8 mouse cellular contexts compared by ENCODE assay signal in genomic region chr6:114968361-114969212, GRCm38 (mm10). TPM values are rescaled to one million over a fixed set of nuclear protein-coding genes. Genes with fewer than 3 reads are reported as not detected.
DNase-seq lines count a peak whose midpoint lies in the region; ATAC-seq and TF ChIP-seq lines count a peak whose summit lies in the region.

No protein-coding gene starts in this region.

- H3K4me3 ChIP-seq in E14TG2a.4 (replicated peaks; ENCODE audit: low read length), result peak overlapping the region; percentile 85
- peak overlapping the region; percentile 66 for H3K4me3 ChIP-seq in forebrain, embryonic 14.5 days (ENCODE audit: low read depth, low read length)
- peak overlapping the region; percentile 49 to 62 for H3K4me3 ChIP-seq in liver, embryonic 14.5 days (ENCODE audit: insufficient read depth in 1 of 2, low read depth in 2 of 2, low read length in 2 of 2)
- peak overlapping the region; percentile 73 for H3K4me3 ChIP-seq in neural tube, embryonic 15.5 days (replicated peaks)
- peak overlapping the region; percentile 42 for H3K4me3 ChIP-seq in thymus, adult 2 months (ENCODE audit: control insufficient read depth, insufficient read depth, low read length)

- ATAC-seq in forebrain, embryonic 14.5 days, result peak; percentile 67
- ATAC-seq in liver, embryonic 14.5 days (ENCODE audit: insufficient read depth), result peak; percentile 48
- ATAC-seq in neural tube, embryonic 15.5 days (ENCODE audit: low FRiP score), result peak; percentile 84

- no peaks in the 10 kb centered on the region for H3K36me3 ChIP-seq in E14TG2a.4 (ENCODE audit: insufficient read depth, low read length)
- H3K36me3 ChIP-seq in forebrain, embryonic 14.5 days (ENCODE audit: control insufficient read depth, insufficient read depth, low read length), result no peaks in the 10 kb centered on the region
- H3K36me3 ChIP-seq in liver, embryonic 14.5 days (replicated peaks; ENCODE audit: control insufficient read depth, insufficient read depth, low read depth), result no peaks in the 10 kb centered on the region
- no peaks in the 10 kb centered on the region for H3K36me3 ChIP-seq in neural tube, embryonic 15.5 days
- no peaks in the 10 kb centered on the region for H3K36me3 ChIP-seq in thymus, adult 2 months (ENCODE audit: control insufficient read depth, insufficient read depth, low read length)

- H3K4me1 ChIP-seq in E14TG2a.4 (replicated peaks; ENCODE audit: low read depth, low read length), result peaks cover 25% of the 10 kb centered on the region
- H3K4me1 ChIP-seq in forebrain, embryonic 14.5 days (ENCODE audit: control insufficient read depth, insufficient read depth, low read length), result no peaks in the 10 kb centered on the region
- H3K4me1 ChIP-seq in liver, embryonic 14.5 days (replicated peaks; ENCODE audit: control insufficient read depth in 2 of 2, insufficient read depth in 2 of 2, low read length in 1 of 2), result no peaks in the 10 kb centered on the region
- peaks cover 46% of the 10 kb centered on the region for H3K4me1 ChIP-seq in neural tube, embryonic 15.5 days
- peaks cover 17% of the 10 kb centered on the region for H3K4me1 ChIP-seq in thymus, adult 2 months (replicated peaks; ENCODE audit: control insufficient read depth, insufficient read depth, low read length)

- peak; percentile 73 for DNase-seq in brain, embryonic 18.5 days (ENCODE audit: low read depth, low spot score)
- DNase-seq in forebrain, embryonic 14.5 days (ENCODE audit: low spot score), result peak; percentile 78
- DNase-seq in heart, postnatal 10 days, result peak; percentile 81
- peak; percentile 92 to 96 for DNase-seq in kidney, postnatal 4 days
- peak in 1 of 3 experiments; percentile 9 for DNase-seq in liver, embryonic 14.5 days (ENCODE audit: low read depth in 3 of 3, low spot score in 3 of 3)
- peak; percentile 33 for DNase-seq in thymus, adult 2 months

- 0 out of 2 replicates have a peak, but pooled peaks have one; percentile 16 for TF ChIP-seq POLR2A in thymus, adult 2 months (IDR thresholded peaks at IDR 0.05; ENCODE audit: control insufficient read depth, extremely low read depth, insufficient read depth, low read length, poor library complexity)

- intact Hi-C loops in heart, postnatal 10 days (cut with DNase I), result no loop called here

- no peak for TF ChIP-seq EP300 in liver, embryonic 14.5 days (IDR thresholded peaks at IDR 0.05; ENCODE audit: low read depth)

- peak overlapping the region; percentile 100 for H3K4me2 ChIP-seq in forebrain, embryonic 14.5 days (ENCODE audit: low read length)
- peak overlapping the region; percentile 84 for H3K4me2 ChIP-seq in liver, embryonic 14.5 days (ENCODE audit: low read depth)
- H3K4me2 ChIP-seq in neural tube, embryonic 15.5 days, result peak overlapping the region; percentile 99

- no peak overlapping the region for H3K27ac ChIP-seq in forebrain, embryonic 14.5 days (ENCODE audit: low read depth, low read length)
- no peak overlapping the region for H3K27ac ChIP-seq in liver, embryonic 14.5 days
- H3K27ac ChIP-seq in neural tube, embryonic 15.5 days (replicated peaks), result peak overlapping the region; percentile 80
- no peak overlapping the region for H3K27ac ChIP-seq in thymus, adult 2 months (ENCODE audit: control insufficient read depth, insufficient read depth, low read length)

- no peaks in the 10 kb centered on the region for H3K9me3 ChIP-seq in E14TG2a.4 (ENCODE audit: low read length)
- no peaks in the 10 kb centered on the region for H3K9me3 ChIP-seq in forebrain, embryonic 14.5 days (replicated peaks; ENCODE audit: control insufficient read depth, low read length)
- no peaks in the 10 kb centered on the region for H3K9me3 ChIP-seq in liver, embryonic 14.5 days (ENCODE audit: control insufficient read depth, low read length)
- no peaks in the 10 kb centered on the region for H3K9me3 ChIP-seq in neural tube, embryonic 15.5 days (replicated peaks)

- TF ChIP-seq CTCF in E14TG2a.4 (conservative IDR thresholded peaks at IDR 0.05; ENCODE audit: low read length), result no peak
- TF ChIP-seq CTCF in liver, embryonic 14.5 days (IDR thresholded peaks at IDR 0.05; ENCODE audit: low read depth), result no peak
- no peak for TF ChIP-seq CTCF in thymus, adult 2 months (IDR thresholded peaks at IDR 0.05; ENCODE audit: borderline replicate concordance, control insufficient read depth, extremely low read depth, insufficient read depth, low read length, poor library complexity)

- H3K9ac ChIP-seq in forebrain, embryonic 14.5 days (ENCODE audit: low read length), result peak overlapping the region; percentile 72
- no peak overlapping the region for H3K9ac ChIP-seq in liver, embryonic 14.5 days (replicated peaks)
- peak overlapping the region; percentile 74 for H3K9ac ChIP-seq in neural tube, embryonic 15.5 days (replicated peaks)

- under 1% methylated on average over 74 of the region's 82 CpGs for WGBS in forebrain, embryonic 14.5 days
- under 1% methylated on average over 81 of the region's 82 CpGs for WGBS in liver, embryonic 14.5 days (ENCODE audit: insufficient replicate concordance)
- under 1% methylated on average over 78 of the region's 82 CpGs for WGBS in neural tube, embryonic 15.5 days
- WGBS in thymus, adult 2 months, result 1% methylated on average over 82 of the region's 82 CpGs

- H3K27me3 ChIP-seq in E14TG2a.4 (ENCODE audit: insufficient read depth, low read length), result peaks cover 49% of the 10 kb centered on the region
- H3K27me3 ChIP-seq in forebrain, embryonic 14.5 days (replicated peaks; ENCODE audit: control insufficient read depth, insufficient read depth, low read length), result peaks cover 17% of the 10 kb centered on the region
- peaks cover 39% of the 10 kb centered on the region for H3K27me3 ChIP-seq in liver, embryonic 14.5 days (ENCODE audit: control insufficient read depth, insufficient read depth, low read length)
- no peaks in the 10 kb centered on the region; the same call in none of the 2 replicates for H3K27me3 ChIP-seq in neural tube, embryonic 15.5 days (replicated peaks)
- peaks cover 16% of the 10 kb centered on the region; the same call in 1 of the 2 replicates for H3K27me3 ChIP-seq in thymus, adult 2 months (ENCODE audit: control insufficient read depth, insufficient read depth, low read length)

RNA-seq across cellular contexts. Expression of gene Vgll4, which starts 1.2 kb away (rescaled TPM):
- polyA plus RNA-seq in forebrain, embryonic 14.5 days (2014; fragmentation: Nextera tagmentation; extraction: Ambion mirVana), result 44.9 and 54.2 TPM in 2 replicates
- 10 to 100 TPM; 35.9 to 42.5 TPM for total RNA-seq in heart, postnatal 10 days (2021)
- 4.6 TPM in 2 replicates for polyA plus RNA-seq in liver, embryonic 14.5 days (2012; rRNA removed)
- polyA plus RNA-seq in liver, embryonic 14.5 days (2014; fragmentation: Nextera tagmentation; extraction: Ambion mirVana), result 5.5 and 7.3 TPM in 2 replicates
- polyA plus RNA-seq in neural tube, embryonic 15.5 days (2015; fragmentation: Nextera tagmentation; extraction: Ambion mirVana), result 51.4 and 64.5 TPM in 2 replicates
- 107 and 108 TPM in 2 replicates for polyA plus RNA-seq in thymus, adult 2 months (2012; rRNA removed)
